Mouse (Mus musculus) small intestine, adult 2 months (tissue): ENCODE measurements around the gene Crip1.

Source experiments
- CTCF ChIP-seq: fragments of 200-500 bp; IDR thresholded peaks from 2 replicates; pipeline ENCODE4 v1.5.1; 2012; ENCODE audit warnings: low read depth, mild to moderate bottlenecking, control low read depth, inconsistent platforms, low read length, moderate library complexity, mixed read lengths; ENCODE audit not compliant: insufficient replicate concordance, insufficient read length; ENCODE audit errors: extremely low read depth
- POLR2A ChIP-seq: fragments of 200-500 bp; IDR thresholded peaks from 2 replicates; pipeline ENCODE4 v1.6.1; 2012; ENCODE audit warnings: low read depth, mild to moderate bottlenecking, control low read depth, inconsistent platforms, low read length, moderate library complexity

GRCm38 (mm10) chr12:113184945-113185344 is 38.8 kb downstream of the Crip1 start:
- TF ChIP-seq POLR2A = no peak
- TF ChIP-seq CTCF = no peak
